Mouse (Mus musculus): ENCODE results near the gene Sgcb.

- TF ChIP-seq CTCF (IDR thresholded peaks at IDR 0.05; ENCODE audit: control insufficient read depth, insufficient read depth, insufficient replicate concordance, low read depth, low read length) (no peak), POLR2A (IDR thresholded peaks at IDR 0.05; ENCODE audit: control insufficient read depth, low read depth, low read length) (no peak)
Observed at GRCm38 (mm10) chr5:73599991-73600390, 47.6 kb downstream of the Sgcb start.
